Mouse (Mus musculus): Measurements from ENCODE around the gene Arhgap25.

- no peak for TF ChIP-seq CTCF (IDR thresholded peaks at IDR 0.05; ENCODE audit: borderline replicate concordance, insufficient read depth, low read length)
- TF ChIP-seq POLR2A (IDR thresholded peaks at IDR 0.05; ENCODE audit: low read depth, low read length): no peak
These were observed 65.7 kb downstream of the Arhgap25 start for GRCm38 (mm10) chr6:87467373-87467772.

All from embryonic fibroblast, embryonic 13.5 days (primary cell).